Mouse (Mus musculus): Measurements from ENCODE around the gene Ly6f. TPM values are rescaled to one million over a fixed set of nuclear protein-coding genes. Genes with fewer than 3 reads are reported as not detected.
A peak's percentile ranks its signal among the peaks of the same experiment; 100 is the strongest.
"Not testable (repeated sequence)": the region's sequence is repeated elsewhere in the genome, so short reads cannot be mapped to it uniquely, and the experiment has no call there.

Gene Ly6f
- polyA plus RNA-seq, 1 experiment from 2014 or later: not detected

GRCm38 (mm10) chr15:75268916-75269829, 952 bp downstream of the Ly6f start:
- H3K27ac ChIP-seq (ENCODE audit: low read depth): no peak overlapping the region
- H3K9ac ChIP-seq (ENCODE audit: low read length): no peak overlapping the region
- no peak overlapping the region for H3K4me3 ChIP-seq (ENCODE audit: low read depth, low read length)
- H3K9me3 ChIP-seq (ENCODE audit: control insufficient read depth, low read length): no peaks in the 10 kb centered on the region
- H3K36me3 ChIP-seq (ENCODE audit: control insufficient read depth, insufficient read depth, low read length): no peaks in the 10 kb centered on the region
- 80% methylated on average over 5 of the region's 5 CpGs for WGBS
- H3K4me1 ChIP-seq (replicated peaks; ENCODE audit: control insufficient read depth, insufficient read depth, low read length): no peaks in the 10 kb centered on the region
- H3K4me2 ChIP-seq (ENCODE audit: low read length): no peak overlapping the region
- no peak for DNase-seq (ENCODE audit: low spot score)
- ATAC-seq (replicated peaks; ENCODE audit: low FRiP score, low TSS enrichment, low read depth): no peak
- no peaks in the 10 kb centered on the region for H3K27me3 ChIP-seq (replicated peaks; ENCODE audit: control insufficient read depth, insufficient read depth, low read length)

GRCm38 (mm10) chr15:75270169-75270568, 1.9 kb downstream of the Ly6f start:
- DNase-seq (ENCODE audit: low spot score): no peak
- no peak for ATAC-seq (replicated peaks; ENCODE audit: low FRiP score, low TSS enrichment, low read depth)
- Histone ChIP-seq H3K9me3 (ENCODE audit: control insufficient read depth, low read length) (no peaks in the 10 kb centered on the region), H3K4me1 (replicated peaks; ENCODE audit: control insufficient read depth, insufficient read depth, low read length) (no peaks in the 10 kb centered on the region), H3K4me2 (ENCODE audit: low read length) (no peak overlapping the region), H3K27me3 (replicated peaks; ENCODE audit: control insufficient read depth, insufficient read depth, low read length) (no peaks in the 10 kb centered on the region), H3K4me3 (ENCODE audit: low read depth, low read length) (no peak overlapping the region), H3K9ac (ENCODE audit: low read length) (no peak overlapping the region), H3K36me3 (ENCODE audit: control insufficient read depth, insufficient read depth, low read length) (no peaks in the 10 kb centered on the region), H3K27ac (ENCODE audit: low read depth) (no peak overlapping the region)

GRCm38 (mm10) chr15:75270691-75271362, 2.6 kb downstream of the Ly6f start:
- H3K9ac ChIP-seq (ENCODE audit: low read length): no peak overlapping the region
- no peak overlapping the region for H3K4me2 ChIP-seq (ENCODE audit: low read length)
- ATAC-seq (replicated peaks; ENCODE audit: low FRiP score, low TSS enrichment, low read depth) (no peak), DNase-seq (ENCODE audit: low spot score) (no peak)
- no peak overlapping the region for H3K4me3 ChIP-seq (ENCODE audit: low read depth, low read length)
- H3K27me3 ChIP-seq (replicated peaks; ENCODE audit: control insufficient read depth, insufficient read depth, low read length): no peaks in the 10 kb centered on the region
- H3K36me3 ChIP-seq (ENCODE audit: control insufficient read depth, insufficient read depth, low read length): no peaks in the 10 kb centered on the region
- H3K4me1 ChIP-seq (replicated peaks; ENCODE audit: control insufficient read depth, insufficient read depth, low read length): no peaks in the 10 kb centered on the region
- H3K27ac ChIP-seq (ENCODE audit: low read depth): no peak overlapping the region
- WGBS: 78% methylated on average over 3 of the region's 3 CpGs
- no peaks in the 10 kb centered on the region for H3K9me3 ChIP-seq (ENCODE audit: control insufficient read depth, low read length)

- Histone ChIP-seq H3K9me3 (ENCODE audit: control insufficient read depth, low read length) (no peaks in the 10 kb centered on the region), H3K9ac (ENCODE audit: low read length) (no peak overlapping the region), H3K4me2 (ENCODE audit: low read length) (no peak overlapping the region), H3K27ac (ENCODE audit: low read depth) (no peak overlapping the region), H3K4me1 (replicated peaks; ENCODE audit: control insufficient read depth, insufficient read depth, low read length) (no peaks in the 10 kb centered on the region), H3K36me3 (ENCODE audit: control insufficient read depth, insufficient read depth, low read length) (no peaks in the 10 kb centered on the region), H3K27me3 (replicated peaks; ENCODE audit: control insufficient read depth, insufficient read depth, low read length) (no peaks in the 10 kb centered on the region), H3K4me3 (ENCODE audit: low read depth, low read length) (no peak overlapping the region)
- ATAC-seq (replicated peaks; ENCODE audit: low FRiP score, low TSS enrichment, low read depth) (no peak), DNase-seq (ENCODE audit: low spot score) (no peak)
- WGBS: 85% methylated on average over 1 of the region's 1 CpGs
Observed at GRCm38 (mm10) chr15:75271426-75271825, 3.2 kb downstream of the Ly6f start.

GRCm38 (mm10) chr15:75271891-75272290, 3.7 kb downstream of the Ly6f start:
- no peaks in the 10 kb centered on the region for H3K27me3 ChIP-seq (replicated peaks; ENCODE audit: control insufficient read depth, insufficient read depth, low read length)
- 59% methylated on average over 3 of the region's 3 CpGs for WGBS
- no peaks in the 10 kb centered on the region for H3K36me3 ChIP-seq (ENCODE audit: control insufficient read depth, insufficient read depth, low read length)
- no peak overlapping the region for H3K4me3 ChIP-seq (ENCODE audit: low read depth, low read length)
- no peak overlapping the region for H3K27ac ChIP-seq (ENCODE audit: low read depth)
- DNase-seq (ENCODE audit: low spot score): no peak
- no peak overlapping the region for H3K4me2 ChIP-seq (ENCODE audit: low read length)
- no peak for ATAC-seq (replicated peaks; ENCODE audit: low FRiP score, low TSS enrichment, low read depth)
- no peaks in the 10 kb centered on the region for H3K9me3 ChIP-seq (ENCODE audit: control insufficient read depth, low read length)
- H3K4me1 ChIP-seq (replicated peaks; ENCODE audit: control insufficient read depth, insufficient read depth, low read length): no peaks in the 10 kb centered on the region
- no peak overlapping the region for H3K9ac ChIP-seq (ENCODE audit: low read length)

GRCm38 (mm10) chr15:75281991-75282390, 13.8 kb downstream of the Ly6f start:
- 85% methylated on average over 5 of the region's 5 CpGs for WGBS
- ATAC-seq (replicated peaks; ENCODE audit: low FRiP score, low TSS enrichment, low read depth): not testable (repeated sequence)

GRCm38 (mm10) chr15:75286512-75286911, 18.3 kb downstream of the Ly6f start:
- H3K27ac ChIP-seq (ENCODE audit: low read depth); H3K4me3 ChIP-seq (ENCODE audit: low read depth, low read length); ATAC-seq (replicated peaks; ENCODE audit: low FRiP score, low TSS enrichment, low read depth); H3K9me3 ChIP-seq (ENCODE audit: control insufficient read depth, low read length); H3K27me3 ChIP-seq (replicated peaks; ENCODE audit: control insufficient read depth, insufficient read depth, low read length); H3K36me3 ChIP-seq (ENCODE audit: control insufficient read depth, insufficient read depth, low read length); H3K9ac ChIP-seq (ENCODE audit: low read length); H3K4me2 ChIP-seq (ENCODE audit: low read length); H3K4me1 ChIP-seq (replicated peaks; ENCODE audit: control insufficient read depth, insufficient read depth, low read length): not testable (repeated sequence)
- DNase-seq (ENCODE audit: low spot score): peak; percentile 6
- 83% methylated on average over 4 of the region's 4 CpGs for WGBS

More at GRCm38 (mm10) chr15:75281991-75282390, 13.8 kb downstream of the Ly6f start:
- not testable (repeated sequence) for H3K4me2 ChIP-seq (ENCODE audit: low read length); H3K27me3 ChIP-seq (replicated peaks; ENCODE audit: control insufficient read depth, insufficient read depth, low read length); H3K4me3 ChIP-seq (ENCODE audit: low read depth, low read length); H3K9ac ChIP-seq (ENCODE audit: low read length); H3K36me3 ChIP-seq (ENCODE audit: control insufficient read depth, insufficient read depth, low read length); DNase-seq (ENCODE audit: low spot score); H3K4me1 ChIP-seq (replicated peaks; ENCODE audit: control insufficient read depth, insufficient read depth, low read length); H3K9me3 ChIP-seq (ENCODE audit: control insufficient read depth, low read length); H3K27ac ChIP-seq (ENCODE audit: low read depth)

- no peak overlapping the region for H3K4me3 ChIP-seq (ENCODE audit: low read depth, low read length)
- no peak overlapping the region for H3K27ac ChIP-seq (ENCODE audit: low read depth)
- H3K9ac ChIP-seq (ENCODE audit: low read length): no peak overlapping the region
- no peaks in the 10 kb centered on the region for H3K9me3 ChIP-seq (ENCODE audit: control insufficient read depth, low read length)
- H3K27me3 ChIP-seq (replicated peaks; ENCODE audit: control insufficient read depth, insufficient read depth, low read length): no peaks in the 10 kb centered on the region
- 84% methylated on average over 1 of the region's 1 CpGs for WGBS
- ATAC-seq (replicated peaks; ENCODE audit: low FRiP score, low TSS enrichment, low read depth) (no peak), DNase-seq (ENCODE audit: low spot score) (no peak)
- H3K4me2 ChIP-seq (ENCODE audit: low read length): no peak overlapping the region
- H3K4me1 ChIP-seq (replicated peaks; ENCODE audit: control insufficient read depth, insufficient read depth, low read length): no peaks in the 10 kb centered on the region
- H3K36me3 ChIP-seq (ENCODE audit: control insufficient read depth, insufficient read depth, low read length): no peaks in the 10 kb centered on the region
Observed at GRCm38 (mm10) chr15:75292377-75292776, 24.2 kb downstream of the Ly6f start.

Data from intestine, embryonic 14.5 days (tissue).